Mouse (Mus musculus) ES-Bruce4 (cell line): ENCODE data around the gene Il10rb.

Experiments used
- CTCF ChIP-seq: IDR thresholded peaks from one replicate; pipeline ENCODE4 v1.8.1; 2011; ENCODE audit warnings: low read depth, low read length
- POLR2A ChIP-seq: IDR thresholded peaks from one replicate; pipeline ENCODE4 v1.8.1; 2011; ENCODE audit warnings: low read length; ENCODE audit not compliant: insufficient read depth

- TF ChIP-seq CTCF (no peak), POLR2A (no peak)
Observed at GRCm38 (mm10) chr16:91432720-91433328, 26.9 kb downstream of the Il10rb start.
